Mouse (Mus musculus): ENCODE measurements around the gene Matn4.

DNA sequence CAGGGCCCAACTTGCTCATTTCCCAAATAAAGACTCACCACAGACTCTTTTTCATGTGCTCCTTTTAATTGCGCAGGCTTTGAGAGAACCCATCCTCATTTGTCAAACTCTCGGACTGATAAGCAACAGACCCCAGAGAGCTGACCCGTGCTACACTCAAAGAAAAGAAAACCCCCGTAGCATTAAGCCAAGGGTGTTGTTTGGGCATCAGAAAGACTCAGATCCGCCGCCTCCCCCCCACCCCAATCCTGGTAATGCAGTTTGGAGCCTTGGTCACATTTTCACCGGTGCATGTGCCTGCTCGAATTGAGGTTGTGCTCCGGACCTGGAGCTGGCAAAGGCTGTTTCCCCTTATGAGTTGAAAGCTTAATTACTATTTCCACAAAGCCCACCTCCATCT, at the start of gene Matn4:
- TF ChIP-seq POLR2A (IDR thresholded peaks at IDR 0.05; ENCODE audit: control insufficient read depth, extremely low read depth, insufficient read depth, low read length, poor library complexity) (no peak), CTCF (IDR thresholded peaks at IDR 0.05; ENCODE audit: borderline replicate concordance, control insufficient read depth, extremely low read depth, insufficient read depth, low read length, poor library complexity) (no peak)
